Mouse (Mus musculus) C2C12 (cell line): ENCODE data around the gene Tle1. TPM values are rescaled to one million over a fixed set of nuclear protein-coding genes. Genes with fewer than 3 reads are reported as not detected.

Experiments used
- H3K27me3 ChIP-seq: one replicate; pipeline ENCODE4 v1.6.1; 2011; ENCODE audit not compliant: control insufficient read depth, insufficient read depth, insufficient read length
- H3K36me3 ChIP-seq: one replicate; pipeline ENCODE4 v1.6.1; 2011; ENCODE audit not compliant: control insufficient read depth, insufficient read depth
- H3K4me3 ChIP-seq: one replicate; pipeline ENCODE4 v1.5.1; 2011; ENCODE audit warnings: mild to moderate bottlenecking, control low read depth; ENCODE audit not compliant: poor library complexity, insufficient read depth, severe bottlenecking
- H3K79me2 ChIP-seq: one replicate; pipeline ENCODE4 v1.6.1; 2011; ENCODE audit not compliant: control insufficient read depth, insufficient read depth
- H3K79me3 ChIP-seq: one replicate; pipeline ENCODE4 v1.6.1; 2011; ENCODE audit warnings: low read depth, control low read depth
- H3ac ChIP-seq: one replicate; pipeline ENCODE3; 2011; ENCODE audit warnings: low read depth; ENCODE audit not compliant: control insufficient read depth, insufficient read length
- CEBPB ChIP-seq: IDR thresholded peaks from one replicate; pipeline ENCODE4 v1.6.1; 2011; ENCODE audit warnings: low read depth, mild to moderate bottlenecking, control low read depth, moderate library complexity
- CTCF ChIP-seq: IDR thresholded peaks from one replicate; pipeline ENCODE4 v1.5.1; 2011; ENCODE audit not compliant: control insufficient read depth, insufficient read depth, insufficient read length
- FOSL1 ChIP-seq: IDR thresholded peaks from one replicate; pipeline ENCODE4 v1.8.0; 2011; ENCODE audit warnings: mild to moderate bottlenecking, low read length; ENCODE audit not compliant: poor library complexity, insufficient read depth, severe bottlenecking
- MAX ChIP-seq: IDR thresholded peaks from one replicate; pipeline ENCODE4 v1.6.1; 2011; ENCODE audit warnings: mild to moderate bottlenecking, control low read depth
- MYOD1 ChIP-seq: IDR thresholded peaks from one replicate; pipeline ENCODE4 v1.6.1; 2011; ENCODE audit warnings: low read depth; ENCODE audit not compliant: control insufficient read depth, insufficient read length
- MYOG ChIP-seq: IDR thresholded peaks from one replicate; pipeline ENCODE4 v1.6.1; 2011; ENCODE audit not compliant: control insufficient read depth, insufficient read length; ENCODE audit errors: extremely low read depth
- USF1 ChIP-seq: IDR thresholded peaks from one replicate; pipeline ENCODE4 v1.6.1; 2011; ENCODE audit warnings: low read depth, mild to moderate bottlenecking, control low read depth, moderate library complexity
- polyA plus RNA-seq: library from polyadenylated mRNA; unstranded; fragments of >200 nt; fragmentation: generic; extraction: Trizol; gene quantifications from one replicate; pipeline ENCODE4 v1.2.1, GENCODE M21; 2012; ENCODE audit warnings: missing spikeins

Gene Tle1
- polyA plus RNA-seq, 1 experiment, result 23.2 TPM

DNA sequence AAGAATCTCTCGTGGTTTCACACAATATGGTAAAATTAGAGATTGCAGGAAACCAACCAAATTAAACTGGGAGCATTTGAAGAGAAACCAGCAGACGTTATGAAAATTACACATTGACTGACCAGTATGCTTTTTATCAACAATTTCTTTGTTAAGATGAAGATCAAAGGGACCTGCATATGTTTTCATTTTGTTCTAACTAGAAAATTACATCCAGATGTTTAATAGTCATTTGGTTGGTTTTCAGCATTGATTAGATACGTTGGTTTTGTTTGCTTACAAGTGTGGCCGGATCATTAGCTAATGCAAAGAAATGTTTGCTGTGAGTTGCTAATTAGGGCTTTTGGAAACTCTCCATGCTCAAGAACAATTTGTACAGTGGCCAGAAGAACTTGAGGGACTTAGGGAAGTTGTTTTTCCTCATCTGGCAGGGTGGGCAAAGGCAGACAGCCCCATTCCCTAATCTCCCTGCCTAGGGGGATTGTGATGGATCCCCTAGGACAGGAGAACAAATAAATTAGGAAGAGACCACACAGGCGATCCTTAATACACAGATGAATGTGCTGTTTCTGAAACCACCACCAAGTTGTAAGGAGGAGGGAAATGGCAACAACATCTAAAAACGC, 3.8 kb upstream of the Tle1 start:
- Histone ChIP-seq H3K4me3 (no peak overlapping the region), H3ac (no peak overlapping the region), H3K79me2 (peaks cover 14% of the 10 kb centered on the region), H3K79me3 (peaks cover 2% of the 10 kb centered on the region), H3K27me3 (no peaks in the 10 kb centered on the region), H3K36me3 (no peaks in the 10 kb centered on the region)
- TF ChIP-seq CEBPB (no peak), MAX (no peak), MYOD1 (no peak), MYOG (no peak), FOSL1 (no peak), CTCF (no peak), USF1 (no peak)

GRCm38 (mm10) chr4:72201521-72201991, 837 bp upstream of the Tle1 start:
- peaks cover 6% of the 10 kb centered on the region for H3K36me3 ChIP-seq
- no peak for TF ChIP-seq CEBPB
- H3K79me3 ChIP-seq, result peaks cover 25% of the 10 kb centered on the region
- H3K27me3 ChIP-seq, result no peaks in the 10 kb centered on the region
- H3K4me3 ChIP-seq, result peak overlapping the region; percentile 52
- H3K79me2 ChIP-seq, result peaks cover 44% of the 10 kb centered on the region
- peak overlapping the region; percentile 60 for H3ac ChIP-seq

DNA sequence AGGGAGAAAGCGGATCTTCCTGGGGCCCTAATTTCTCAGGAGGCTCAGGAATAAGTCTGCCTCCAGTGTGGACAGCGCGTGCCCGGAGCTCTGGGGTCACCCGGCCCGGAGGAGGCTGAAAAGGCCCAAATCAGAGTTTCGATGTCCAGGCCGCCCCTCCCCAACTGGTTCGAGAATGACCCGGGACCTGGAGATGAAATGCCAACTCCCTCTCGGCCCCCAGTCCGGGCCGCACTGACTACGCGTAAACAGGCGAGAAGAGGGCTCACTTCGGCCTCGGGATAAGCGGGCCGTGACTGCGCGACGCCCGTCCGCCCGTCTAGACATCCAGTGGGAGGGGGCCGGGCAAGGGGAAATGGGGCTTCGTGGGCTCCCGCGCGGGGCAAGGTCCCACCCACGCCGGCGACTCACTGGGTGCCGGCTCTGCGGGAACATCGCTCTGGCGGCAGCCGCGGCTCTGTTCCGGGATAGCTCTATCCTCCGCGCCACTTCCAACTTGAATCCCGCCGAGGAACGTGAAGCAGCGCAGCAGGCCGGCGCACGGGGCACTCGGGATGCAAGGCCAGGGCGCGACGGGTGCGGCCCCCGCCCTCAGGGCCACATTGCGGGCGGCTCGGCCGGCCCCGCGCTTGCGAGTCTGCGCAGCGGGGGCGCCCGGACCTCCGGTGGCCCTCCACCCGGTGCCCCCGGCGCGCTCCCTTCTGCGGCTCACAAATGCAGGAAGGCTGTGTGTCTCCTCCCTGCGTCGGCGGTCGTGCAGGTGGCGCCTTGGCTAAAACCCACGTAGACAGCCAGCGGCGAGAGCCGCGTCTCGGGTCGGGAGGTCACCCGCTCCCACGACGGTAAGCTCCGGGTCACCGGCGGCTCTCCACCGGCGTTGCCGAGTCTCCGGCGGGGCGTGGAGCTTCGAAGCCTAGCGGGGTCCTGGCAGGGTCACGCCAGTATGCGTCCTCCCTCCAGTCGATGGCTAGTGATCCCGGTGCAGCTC, 854 bp downstream of the Tle1 start:
- Histone ChIP-seq H3ac (peak overlapping the region; percentile 67), H3K4me3 (peak overlapping the region; percentile 61), H3K36me3 (peaks cover 18% of the 10 kb centered on the region), H3K79me3 (peaks cover 29% of the 10 kb centered on the region), H3K27me3 (no peaks in the 10 kb centered on the region), H3K79me2 (peaks cover 60% of the 10 kb centered on the region)
- TF ChIP-seq USF1 (no peak), CTCF (no peak), MYOD1 (no peak), MAX (no peak), FOSL1 (no peak)

DNA sequence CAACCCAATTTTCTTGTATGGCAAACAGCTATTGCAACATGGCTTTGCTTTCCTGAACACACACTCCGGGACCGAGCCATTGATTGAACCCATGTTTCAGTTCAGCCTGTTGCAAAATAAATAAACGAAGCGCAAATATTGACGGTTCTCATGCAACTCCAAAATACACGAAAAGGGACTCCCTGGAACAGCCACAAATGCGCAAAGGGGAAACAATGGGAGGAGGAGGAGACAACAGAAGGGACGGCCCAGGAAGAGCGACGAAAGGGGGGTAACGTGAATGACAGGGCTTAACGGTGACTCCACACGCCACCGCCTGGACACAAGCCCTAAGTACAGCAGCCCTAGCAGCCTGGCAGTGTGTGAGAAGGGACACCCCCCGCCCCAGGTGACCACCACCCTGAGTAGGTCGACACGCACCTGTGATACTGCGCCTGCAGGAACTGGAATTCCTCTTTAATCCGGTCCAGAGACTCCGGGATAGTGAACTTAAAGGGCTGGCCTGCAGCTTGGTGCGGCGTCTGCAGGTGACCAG, 1.8 kb downstream of the Tle1 start:
- Histone ChIP-seq H3K27me3 (no peaks in the 10 kb centered on the region), H3ac (peak overlapping the region; percentile 62), H3K79me3 (peaks cover 38% of the 10 kb centered on the region), H3K79me2 (peaks cover 69% of the 10 kb centered on the region), H3K4me3 (peak overlapping the region; percentile 61), H3K36me3 (peaks cover 27% of the 10 kb centered on the region)
- TF ChIP-seq CTCF (peak; percentile 94), FOSL1 (no peak), MYOG (no peak), CEBPB (peak; percentile 40), MAX (peak; percentile 24), USF1 (no peak)

DNA sequence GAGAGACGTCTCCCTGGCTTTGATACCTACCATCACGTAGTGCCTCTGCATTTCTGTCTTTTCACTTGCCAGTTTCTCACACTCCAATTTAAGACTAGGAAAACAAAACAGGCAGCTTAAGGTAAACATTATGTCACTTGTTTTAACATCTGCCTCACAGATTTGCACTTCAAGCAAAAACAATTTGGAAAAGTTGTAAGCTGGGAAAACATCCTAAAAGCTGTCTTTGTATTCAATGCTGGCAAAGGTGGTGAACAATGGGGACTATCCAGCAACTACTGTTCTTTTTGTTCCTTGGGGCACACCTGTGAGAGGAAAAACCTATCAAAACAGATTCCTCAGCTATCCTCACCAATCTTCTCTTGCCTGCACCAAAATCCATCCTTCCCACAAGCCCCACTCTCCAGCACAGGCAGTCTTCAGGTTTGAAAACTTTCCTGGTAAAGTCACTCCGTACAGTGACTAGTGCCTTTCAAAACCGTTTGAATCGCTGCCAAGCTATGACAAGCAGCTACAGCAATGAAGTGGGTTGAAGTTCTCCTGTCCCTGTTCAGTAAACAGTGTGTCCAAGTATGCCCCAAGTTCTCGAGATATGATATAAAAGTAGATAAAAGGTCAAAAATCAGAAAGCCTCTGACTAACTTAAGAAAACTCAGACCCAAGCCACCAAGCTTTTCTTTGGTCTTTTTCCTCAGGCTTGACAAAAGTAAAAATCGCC, 2.7 kb downstream of the Tle1 start:
- H3K79me2 ChIP-seq, result peaks cover 78% of the 10 kb centered on the region
- peak overlapping the region; percentile 61 for H3K4me3 ChIP-seq
- TF ChIP-seq MAX (no peak), MYOG (no peak), USF1 (no peak), CEBPB (no peak), MYOD1 (no peak), CTCF (no peak), FOSL1 (no peak)
- no peak overlapping the region for H3ac ChIP-seq
- H3K79me3 ChIP-seq, result peaks cover 40% of the 10 kb centered on the region
- H3K27me3 ChIP-seq, result no peaks in the 10 kb centered on the region
- H3K36me3 ChIP-seq, result peaks cover 34% of the 10 kb centered on the region
